Mouse (Mus musculus) ES-E14 (cell line): ENCODE data around the gene Clec12a. TPM values are rescaled to one million over a fixed set of nuclear protein-coding genes. Genes with fewer than 3 reads are reported as not detected.
A peak's percentile ranks its signal among the peaks of the same experiment; 100 is the strongest.

ENCODE experiments used
- DNase-seq: peaks from one replicate; pipeline ENCODE4 v3.0.0-alpha.2; 2013; ENCODE audit warnings: low read depth, low spot score
- H3K27ac ChIP-seq: 2 replicates; pipeline ENCODE4 v1.5.1; 2012; ENCODE audit warnings: low read depth, mild to moderate bottlenecking, low read length, moderate library complexity, mixed read lengths; ENCODE audit not compliant: poor library complexity, insufficient read depth, severe bottlenecking
- H3K36me3 ChIP-seq: 2 replicates; pipeline ENCODE4 v1.6.1; 2012; ENCODE audit warnings: mild to moderate bottlenecking, low read length, moderate library complexity, mixed read lengths; ENCODE audit not compliant: control insufficient read depth, poor library complexity, insufficient read depth, severe bottlenecking
- H3K4me1 ChIP-seq, 2 experiments: fragments of 150-350 bp in 1 of 2; sonication (generic) in 1 of 2; 2 replicates each; pipeline ENCODE4 v1.6.1; 2012; ENCODE audit warnings: low read length in 2 of 2, mild to moderate bottlenecking in 1 of 2, mixed read lengths in 1 of 2; ENCODE audit not compliant: control insufficient read depth in 2 of 2, insufficient read depth in 2 of 2, poor library complexity in 1 of 2
- H3K4me3 ChIP-seq, 2 experiments: fragments of 150-350 bp in 1 of 2; sonication (generic) in 1 of 2; 2 replicates each; pipeline ENCODE4 v1.5.1; 2012; ENCODE audit warnings: low read length in 2 of 2, low read depth in 1 of 2, mild to moderate bottlenecking in 1 of 2, mixed read lengths in 1 of 2; ENCODE audit not compliant: insufficient read depth in 1 of 2, poor library complexity in 1 of 2, severe bottlenecking in 1 of 2
- H3K9ac ChIP-seq: 2 replicates; pipeline ENCODE4 v1.6.1; 2012; ENCODE audit warnings: low read depth, mild to moderate bottlenecking, low read length, mixed read lengths; ENCODE audit not compliant: poor library complexity, insufficient read depth, severe bottlenecking
- H3K9me3 ChIP-seq: fragments of 150-350 bp; sonication (generic); 2 replicates; pipeline ENCODE4 v1.6.1; 2012; ENCODE audit warnings: low read depth, mild to moderate bottlenecking, low read length; ENCODE audit not compliant: control insufficient read depth, insufficient read depth
- CHD2 ChIP-seq: IDR thresholded peaks from 2 replicates; pipeline ENCODE4 v1.6.1; 2014; ENCODE audit warnings: mild to moderate bottlenecking, low read depth, low read length, inconsistent platforms
- HCFC1 ChIP-seq: IDR thresholded peaks from 2 replicates; pipeline ENCODE4 v1.6.1; 2012; ENCODE audit warnings: low read length, inconsistent platforms, borderline replicate concordance; ENCODE audit not compliant: insufficient read depth
- MAFK ChIP-seq: IDR thresholded peaks from 2 replicates; pipeline ENCODE4 v1.6.1; 2014; ENCODE audit warnings: mild to moderate bottlenecking, low read depth, low read length, inconsistent platforms; ENCODE audit not compliant: insufficient read depth
- ZC3H11A ChIP-seq: IDR thresholded peaks from 2 replicates; pipeline ENCODE4 v1.6.1; 2012; ENCODE audit warnings: low read depth, mild to moderate bottlenecking, inconsistent platforms, low read length, borderline replicate concordance
- ZNF384 ChIP-seq: IDR thresholded peaks from 2 replicates; pipeline ENCODE4 v1.6.1; 2012; ENCODE audit warnings: low read depth, low read length, inconsistent platforms
- in situ Hi-C, 2 experiments: fragments of 600-800 bp; cut with MboI; formaldehyde crosslinking; loops; one replicate each; pipeline ENCODE4 v1.15.1; 2025; ENCODE audit warnings: low sequenced_read_pairs in 2 of 2, inconsistent platforms in 1 of 2; ENCODE audit not compliant: unreplicated experiment in 2 of 2
- total RNA-seq: library from RNA; depleted of rRNA; stranded (reverse); fragments of 300-350 nt; gene quantifications from 2 replicates; pipeline ENCODE4 v1.2.3, GENCODE M21; 2012

Gene Clec12a
- total RNA-seq, 1 experiment, result not detected

DNA sequence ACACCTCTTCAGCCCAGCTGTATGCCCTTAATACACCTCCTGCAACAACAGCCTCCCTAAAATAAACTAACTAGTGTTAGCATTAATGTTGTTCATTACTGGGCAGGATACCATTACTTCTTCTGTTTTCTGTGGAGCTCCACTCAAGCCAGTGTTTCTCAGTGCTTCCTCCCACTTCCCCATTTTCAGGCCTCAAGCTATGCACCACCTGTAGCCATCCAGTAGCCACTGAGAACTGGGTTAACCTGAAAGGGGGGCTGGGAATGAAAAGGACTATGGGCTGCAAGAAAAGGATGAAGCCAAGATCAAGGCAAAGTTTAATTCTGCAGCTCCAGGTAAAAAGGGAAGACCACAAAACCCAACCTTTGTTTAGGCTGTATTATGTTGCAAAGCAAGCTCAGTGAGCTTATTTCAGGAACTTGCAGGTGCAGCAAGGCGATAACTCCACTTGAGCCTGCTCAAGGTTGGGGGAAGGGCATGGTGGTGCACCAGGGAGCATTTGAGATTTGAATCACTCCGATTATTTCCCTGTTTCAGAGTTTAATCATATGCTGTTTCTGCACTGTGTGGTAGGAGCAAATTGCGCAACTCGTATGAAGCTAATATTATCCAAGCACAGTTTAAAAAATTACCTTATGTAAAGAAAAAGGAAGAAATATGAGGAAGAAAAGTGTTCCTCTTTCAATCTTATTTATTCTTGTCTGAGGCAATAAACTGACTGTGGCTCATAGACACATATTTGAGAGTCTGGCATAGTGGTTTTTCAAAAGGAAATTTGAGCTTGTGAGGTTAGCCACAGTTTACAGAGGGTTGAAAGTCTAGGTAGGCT is 7.2 kb downstream of the Clec12a start:
- in situ Hi-C loops, result no loop called here
- Histone ChIP-seq H3K9me3 (no peaks in the 10 kb centered on the region), H3K4me1 (peaks cover 3 to 5% of the 10 kb centered on the region in 2 experiments; a peak in 3 of 4 replicates), H3K4me3 (no peak overlapping the region), H3K9ac (no peak overlapping the region), H3K36me3 (no peaks in the 10 kb centered on the region), H3K27ac (peak overlapping the region; percentile 40; the same call in 1 of the 2 replicates)
- TF ChIP-seq ZC3H11A (no peak), HCFC1 (no peak), CHD2 (no peak), ZNF384 (no peak), MAFK (no peak)
- peak; percentile 21 for DNase-seq

DNA sequence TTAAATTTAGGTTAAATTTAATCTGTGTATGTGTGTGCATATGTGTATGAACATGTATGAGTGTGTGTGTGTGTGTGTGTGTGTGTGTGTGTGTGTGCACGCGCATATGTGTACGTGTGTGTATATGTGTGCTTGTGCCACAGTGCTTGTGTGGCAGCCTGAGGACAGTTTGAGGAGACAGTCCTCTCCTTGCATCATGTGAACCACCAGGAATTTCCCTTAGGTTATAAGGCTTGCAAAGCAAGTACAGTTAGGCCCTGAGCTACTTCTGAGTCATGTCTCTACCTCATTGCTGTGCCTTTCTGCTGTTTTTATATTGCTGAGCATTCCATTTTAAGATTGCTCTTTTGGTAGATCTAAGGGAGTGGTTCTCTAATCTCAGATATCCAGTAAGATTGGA is 8.6 kb downstream of the Clec12a start:
- Histone ChIP-seq H3K9ac (no peak overlapping the region), H3K36me3 (no peaks in the 10 kb centered on the region), H3K4me3 (no peak overlapping the region), H3K4me1 (peaks cover 3 to 5% of the 10 kb centered on the region in 2 experiments; a peak in 3 of 4 replicates), H3K9me3 (no peaks in the 10 kb centered on the region), H3K27ac (no peak overlapping the region)
- TF ChIP-seq CHD2, result no peak
- no peak for TF ChIP-seq ZNF384
- no peak for TF ChIP-seq HCFC1
- no peak for TF ChIP-seq ZC3H11A
- no peak for TF ChIP-seq MAFK
- no peak for DNase-seq
- in situ Hi-C loops, result no loop called here

GRCm38 (mm10) chr6:129355774-129356173 is 13.3 kb downstream of the Clec12a start:
- Histone ChIP-seq H3K9me3 (no peaks in the 10 kb centered on the region), H3K4me3 (no peak overlapping the region), H3K4me1 (peaks cover 0 to 2% of the 10 kb centered on the region in 2 experiments; a peak in 1 of 4 replicates), H3K9ac (no peak overlapping the region), H3K27ac (no peak overlapping the region), H3K36me3 (no peaks in the 10 kb centered on the region)
- in situ Hi-C loops, result no loop called here
- no peak for DNase-seq
- TF ChIP-seq HCFC1 (no peak), MAFK (no peak), ZC3H11A (no peak), CHD2 (no peak), ZNF384 (no peak)

- no peak overlapping the region for H3K4me3 ChIP-seq
- no peaks in the 10 kb centered on the region for H3K4me1 ChIP-seq
- DNase-seq, result no peak
- no peak overlapping the region for H3K9ac ChIP-seq
- in situ Hi-C loops, result no loop called here
- H3K27ac ChIP-seq, result no peak overlapping the region
- no peaks in the 10 kb centered on the region for H3K36me3 ChIP-seq
- TF ChIP-seq MAFK, result no peak
- TF ChIP-seq ZNF384, result no peak
- no peak for TF ChIP-seq HCFC1
- no peak for TF ChIP-seq CHD2
- TF ChIP-seq ZC3H11A, result no peak
- no peaks in the 10 kb centered on the region for H3K9me3 ChIP-seq
These were observed 13.9 kb downstream of the Clec12a start for GRCm38 (mm10) chr6:129356430-129356829.
